Mouse (Mus musculus) liver, postnatal 0 days (tissue): ENCODE data around the gene Map4k2. TPM values are rescaled to one million over a fixed set of nuclear protein-coding genes. Genes with fewer than 3 reads are reported as not detected.

Experiments
- ATAC-seq: fragments of 200-750 bp; cut with Nextera tagmentation; 2 replicates; pipeline ENCODE4 v1.8.0; 2017; ENCODE audit warnings: mild to moderate bottlenecking, moderate library complexity
- DNase-seq: peaks from one replicate; pipeline ENCODE4 v3.0.0-alpha.2; 2016
- H3K27ac ChIP-seq: fragments of 300-500 bp; sonication (generic); 2 replicates; pipeline ENCODE4 v1.5.1; 2014; ENCODE audit warnings: antibody characterized with exemption, moderate library complexity, mild to moderate bottlenecking, low read depth
- H3K27me3 ChIP-seq: fragments of 300-500 bp; sonication (generic); 2 replicates; pipeline ENCODE4 v1.6.1; 2014; ENCODE audit warnings: low read length, control low read depth, mixed read lengths; ENCODE audit not compliant: insufficient read depth
- H3K36me3 ChIP-seq: fragments of 300-500 bp; sonication (generic); replicated peaks from 2 replicates; pipeline ENCODE4 v1.6.1; 2014; ENCODE audit warnings: mild to moderate bottlenecking, control low read depth, low read length, moderate library complexity, mixed read lengths; ENCODE audit not compliant: insufficient read depth
- H3K4me1 ChIP-seq: fragments of 300-500 bp; sonication (generic); 2 replicates; pipeline ENCODE4 v1.6.1; 2014; ENCODE audit warnings: antibody characterized with exemption, mild to moderate bottlenecking, control low read depth; ENCODE audit not compliant: insufficient read depth
- H3K4me2 ChIP-seq: fragments of 300-500 bp; sonication (generic); 2 replicates; pipeline ENCODE4 v1.6.1; 2014; ENCODE audit warnings: low read depth, mild to moderate bottlenecking, low read length, moderate library complexity, mixed read lengths
- H3K4me3 ChIP-seq: fragments of 300-500 bp; sonication (generic); 2 replicates; pipeline ENCODE4 v1.5.1; 2014; ENCODE audit warnings: low read depth, low read length
- H3K9ac ChIP-seq: fragments of 300-500 bp; sonication (generic); replicated peaks from 2 replicates; pipeline ENCODE4 v1.6.1; 2014; ENCODE audit warnings: mild to moderate bottlenecking, moderate library complexity
- H3K9me3 ChIP-seq: fragments of 300-500 bp; sonication (generic); 2 replicates; pipeline ENCODE4 v1.6.1; 2016; ENCODE audit warnings: mild to moderate bottlenecking, control low read depth, low read length, mixed read lengths
- CTCF ChIP-seq: sonication (generic); IDR thresholded peaks from 2 replicates; pipeline ENCODE4 v1.5.1; 2016; ENCODE audit warnings: antibody characterized with exemption, low read depth
- EP300 ChIP-seq: IDR thresholded peaks from 2 replicates; pipeline ENCODE4 v1.6.1; 2016; ENCODE audit warnings: antibody characterized with exemption, low read depth, mild to moderate bottlenecking
- WGBS: fragments of 180-500 bp; shearing (Covaris S2); extraction: QIAGEN DNeasy Blood & Tissue Kit; methylation state at CpG from one replicate; pipeline ENCODE4 v1.1.7; 2014; ENCODE audit not compliant: insufficient replicate concordance; 5-methylcytosine and 5-hydroxymethylcytosine counted together
- polyA plus RNA-seq: library from polyadenylated mRNA; unstranded; fragments of >200 nt; fragmentation: Nextera tagmentation; extraction: Ambion mirVana; gene quantifications from 2 replicates; pipeline ENCODE4 v1.2.1, GENCODE M21; 2015

Gene Map4k2
- polyA plus RNA-seq, 1 experiment from 2014 or later, result 5.7 TPM

GRCm38 (mm10) chr19:6324751-6325150 lies 16.2 kb upstream of the Map4k2 start:
- ATAC-seq (no peak), DNase-seq (no peak)
- Histone ChIP-seq H3K4me3 (no peak overlapping the region), H3K27me3 (no peaks in the 10 kb centered on the region), H3K36me3 (peaks cover 34% of the 10 kb centered on the region), H3K4me2 (no peak overlapping the region), H3K27ac (no peak overlapping the region), H3K9me3 (no peaks in the 10 kb centered on the region), H3K9ac (no peak overlapping the region), H3K4me1 (no peaks in the 10 kb centered on the region)
- no peak for TF ChIP-seq EP300
- TF ChIP-seq CTCF, result no peak
- WGBS, result 79% methylated on average over 9 of the region's 9 CpGs

- H3K9me3 ChIP-seq, result no peaks in the 10 kb centered on the region
- peaks cover 21% of the 10 kb centered on the region for H3K4me1 ChIP-seq
- ATAC-seq (no peak), DNase-seq (no peak)
- H3K27ac ChIP-seq, result no peak overlapping the region
- H3K4me2 ChIP-seq, result peak overlapping the region; percentile 53
- H3K9ac ChIP-seq, result no peak overlapping the region
- 25% methylated on average over 5 of the region's 5 CpGs for WGBS
- no peaks in the 10 kb centered on the region for H3K36me3 ChIP-seq
- no peaks in the 10 kb centered on the region for H3K27me3 ChIP-seq
- TF ChIP-seq EP300, result no peak
- no peak for TF ChIP-seq CTCF
- no peak overlapping the region for H3K4me3 ChIP-seq
Measured at GRCm38 (mm10) chr19:6331178-6331577, 9.8 kb upstream of the Map4k2 start.

- peak; percentile 73 for DNase-seq
Measured at GRCm38 (mm10) chr19:6331719-6332516, 9.0 kb upstream of the Map4k2 start.

GRCm38 (mm10) chr19:6333761-6334595 lies 7.0 kb upstream of the Map4k2 start:
- TF ChIP-seq EP300, result no peak
- TF ChIP-seq CTCF, result no peak
- no peak for ATAC-seq
- WGBS, result 60% methylated on average over 9 of the region's 9 CpGs

More at GRCm38 (mm10) chr19:6331719-6332516, 9.0 kb upstream of the Map4k2 start:
- H3K36me3 ChIP-seq, result no peaks in the 10 kb centered on the region
- H3K9me3 ChIP-seq, result no peaks in the 10 kb centered on the region
- peaks cover 29% of the 10 kb centered on the region for H3K4me1 ChIP-seq
- H3K4me3 ChIP-seq, result no peak overlapping the region
- peak overlapping the region; percentile 53 for H3K4me2 ChIP-seq
- no peak overlapping the region for H3K27ac ChIP-seq
- 0 out of 2 replicates have a peak, but pooled peaks have one; percentile 10 for ATAC-seq
- TF ChIP-seq EP300 (no peak), CTCF (peak; percentile 98)
- H3K27me3 ChIP-seq, result no peaks in the 10 kb centered on the region
- H3K9ac ChIP-seq, result no peak overlapping the region
- WGBS, result 20% methylated on average over 13 of the region's 13 CpGs

GRCm38 (mm10) chr19:6334673-6335457 lies 6.1 kb upstream of the Map4k2 start, which contains the start of gene Men1:
Men1 (plus strand) TSS chr19:6334979.
- Histone ChIP-seq H3K9me3 (no peaks in the 10 kb centered on the region), H3K36me3 (peaks cover 29% of the 10 kb centered on the region), H3K4me1 (peaks cover 37% of the 10 kb centered on the region), H3K27ac (peak within 1 kb of the TSS; percentile 78), H3K4me2 (peak within 1 kb of the TSS; percentile 99), H3K9ac (peak within 1 kb of the TSS; percentile 77), H3K4me3 (peak within 1 kb of the TSS; percentile 80), H3K27me3 (no peaks in the 10 kb centered on the region)
- ATAC-seq (peak; percentile 90), DNase-seq (peak; percentile 90)
- TF ChIP-seq CTCF, result peak; percentile 55
- TF ChIP-seq EP300, result peak; percentile 56; the same call in 1 of the 2 replicates
- whole genome bisulfite sequencing, result under 1% methylated on average over 36 of the region's 43 CpGs

More at GRCm38 (mm10) chr19:6333761-6334595, 7.0 kb upstream of the Map4k2 start:
- Histone ChIP-seq H3K4me2 (peak overlapping the region; percentile 99), H3K27ac (peak overlapping the region; percentile 78), H3K9me3 (no peaks in the 10 kb centered on the region), H3K36me3 (peaks cover 20% of the 10 kb centered on the region), H3K9ac (peak overlapping the region; percentile 23; the same call in 1 of the 2 replicates), H3K4me1 (peaks cover 32% of the 10 kb centered on the region), H3K27me3 (no peaks in the 10 kb centered on the region), H3K4me3 (peak overlapping the region; percentile 80)
- DNase-seq, result no peak
